Mouse (Mus musculus): Measurements from ENCODE around the gene Pom121l2.

- TF ChIP-seq POLR2A (IDR thresholded peaks at IDR 0.05; ENCODE audit: borderline replicate concordance, extremely low read depth, low read depth, low read length), result no peak
- no peak for TF ChIP-seq CTCF (IDR thresholded peaks at IDR 0.05; ENCODE audit: insufficient read depth, low read length)
Measured at GRCm38 (mm10) chr13:22020901-22021339, 39.9 kb downstream of the Pom121l2 start.
